Mouse (Mus musculus): ENCODE data around the gene Cacng2.

The Cacng2 gene

GRCm38 (mm10) chr15:77952921-77953320, 166.9 kb downstream of the Cacng2 start:
- no peak for DNase-seq (ENCODE audit: low spot score in 2 of 2)

- DNase-seq (ENCODE audit: low spot score in 2 of 2) = no peak
Measured at GRCm38 (mm10) chr15:77949061-77949460, 170.8 kb downstream of the Cacng2 start.

GRCm38 (mm10) chr15:77945711-77946110, 174.1 kb downstream of the Cacng2 start:
- peak; percentile 47 to 76 for DNase-seq (ENCODE audit: low spot score in 2 of 2)
